Mouse (Mus musculus): Measurements from ENCODE around the gene Ypel4. TPM values are rescaled to one million over a fixed set of nuclear protein-coding genes. Genes with fewer than 3 reads are reported as not detected.

The Ypel4 gene
- 0.23 and 0.25 TPM in 2 replicates for total RNA-seq (2017)

DNA sequence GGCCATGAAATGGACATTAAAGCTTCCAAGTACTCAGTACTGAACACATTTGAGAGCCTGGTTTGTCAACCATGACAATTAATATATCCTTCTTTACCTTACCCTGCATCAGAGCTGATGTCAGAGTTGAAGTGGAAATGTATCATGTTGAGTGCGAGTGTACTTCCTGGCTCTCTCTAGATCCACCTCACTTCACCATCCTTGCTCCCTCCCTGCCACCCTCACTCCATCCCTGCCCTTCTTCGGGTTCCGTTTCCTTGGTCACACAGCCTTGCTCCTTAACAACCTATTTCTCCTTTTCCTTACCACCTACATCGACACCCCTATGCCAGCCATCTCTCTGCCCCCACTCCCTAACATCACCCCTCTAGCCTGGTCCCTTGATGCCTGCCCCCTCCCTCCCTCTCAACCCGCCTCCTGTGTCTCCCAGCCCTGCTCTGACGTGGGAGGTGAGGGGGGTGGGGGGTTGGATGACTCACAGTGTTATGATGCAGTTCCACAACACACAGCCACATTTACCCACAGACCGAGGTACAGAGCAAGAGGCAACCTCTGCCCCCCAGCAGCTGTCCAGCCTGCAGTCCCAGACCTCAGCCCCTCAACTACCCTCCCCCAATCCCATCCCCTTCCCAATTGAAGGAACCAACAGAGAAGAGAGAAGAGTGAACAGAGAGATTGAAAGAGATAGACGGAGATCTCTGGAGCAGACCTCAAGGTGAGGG is at the start of gene Ypel4:
Gene Ypel4 (plus strand): TSS at position 480 of the 722 bp plus-strand sequence.
- no peak for ATAC-seq (ENCODE audit: extremely low read depth, insufficient number of reproducible peaks, low FRiP score, poor library complexity, severe bottlenecking)

GRCm38 (mm10) chr2:84688080-84688844 is 45.6 kb upstream of the Ypel4 start:
- ATAC-seq (ENCODE audit: extremely low read depth, insufficient number of reproducible peaks, low FRiP score, poor library complexity, severe bottlenecking): no peak

DNA sequence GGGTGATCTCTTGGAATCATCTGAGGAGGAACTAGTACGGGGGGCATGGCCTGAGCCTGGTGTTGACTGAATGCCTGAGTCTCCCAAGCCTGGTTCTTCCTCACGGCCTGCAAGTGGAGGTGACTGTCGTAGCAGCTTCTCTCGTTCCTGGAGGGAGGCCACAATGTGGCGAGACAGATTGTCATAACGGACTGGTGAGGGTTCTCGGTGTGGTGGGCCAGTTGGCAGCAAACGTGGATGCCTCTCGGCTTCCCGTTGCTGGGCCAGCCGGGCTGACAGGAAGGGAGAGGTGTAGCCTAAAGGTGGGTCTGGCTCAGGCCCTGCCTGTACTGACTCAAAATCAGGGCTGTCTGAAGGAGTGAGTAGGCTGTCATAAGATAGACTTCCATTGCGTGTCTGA is 43.8 kb upstream of the Ypel4 start:
- ATAC-seq (ENCODE audit: extremely low read depth, insufficient number of reproducible peaks, low FRiP score, poor library complexity, severe bottlenecking): no peak

DNA sequence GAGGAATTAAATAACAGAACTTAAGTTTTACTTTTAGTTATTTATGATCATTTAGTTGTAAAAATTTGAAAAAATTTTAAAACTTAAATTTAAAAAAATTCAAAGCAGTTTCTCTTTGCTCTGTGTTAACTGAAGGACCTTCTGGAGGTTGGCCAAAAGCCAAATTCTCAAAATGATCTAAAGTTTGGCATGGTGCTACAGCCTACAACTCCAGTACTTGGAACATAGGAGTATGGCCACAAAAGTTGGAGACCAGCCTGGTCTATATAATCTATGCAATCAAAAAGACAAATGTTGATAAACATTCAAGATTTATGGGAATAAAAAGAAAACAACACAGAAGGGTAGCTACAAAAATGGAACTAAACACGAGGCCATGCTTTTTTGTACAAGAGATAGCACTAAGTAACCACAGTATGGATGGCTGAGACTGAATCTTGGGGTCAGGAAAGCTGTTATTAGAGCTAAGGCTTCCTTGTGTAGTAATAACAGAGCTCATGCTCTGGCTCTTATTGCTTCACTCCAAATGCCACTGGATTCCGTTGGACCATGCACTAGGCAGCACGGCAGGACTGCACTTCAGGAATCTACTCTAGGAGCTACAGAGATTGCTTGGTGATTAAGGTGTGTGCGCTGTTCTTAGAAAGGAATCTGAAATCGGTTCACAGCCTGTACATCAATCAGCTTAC is 38.7 kb upstream of the Ypel4 start:
- no peak for ATAC-seq (ENCODE audit: extremely low read depth, insufficient number of reproducible peaks, low FRiP score, poor library complexity, severe bottlenecking)

- no peak for ATAC-seq (ENCODE audit: extremely low read depth, insufficient number of reproducible peaks, low FRiP score, poor library complexity, severe bottlenecking)
Observed at GRCm38 (mm10) chr2:84703497-84703896, 30.4 kb upstream of the Ypel4 start.

DNA sequence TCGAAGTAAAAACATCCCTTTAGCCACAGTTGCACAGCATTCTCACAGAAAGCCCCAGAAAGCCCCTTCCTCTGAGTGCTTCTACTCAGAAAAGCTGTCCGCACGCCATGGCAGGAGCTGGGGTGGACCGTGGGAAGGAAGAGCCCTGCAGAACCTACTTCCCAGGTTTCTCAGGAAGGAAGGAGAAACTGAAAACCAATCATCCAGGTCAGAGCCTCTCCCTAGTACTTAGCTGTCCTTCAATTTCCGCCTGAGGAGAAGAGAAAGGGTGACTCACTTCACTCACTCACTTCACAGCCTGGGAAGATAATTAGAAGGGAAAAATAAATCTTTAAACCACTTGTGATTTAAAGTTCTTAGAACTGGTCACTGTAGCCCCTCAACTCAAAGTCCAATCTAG is 29.5 kb upstream of the Ypel4 start:
- no peak for ATAC-seq (ENCODE audit: extremely low read depth, insufficient number of reproducible peaks, low FRiP score, poor library complexity, severe bottlenecking)

- no peak for ATAC-seq (ENCODE audit: extremely low read depth, insufficient number of reproducible peaks, low FRiP score, poor library complexity, severe bottlenecking)
Observed at GRCm38 (mm10) chr2:84705295-84705694, 28.6 kb upstream of the Ypel4 start.

GRCm38 (mm10) chr2:84707523-84707922 is 26.3 kb upstream of the Ypel4 start:
- no peak for ATAC-seq (ENCODE audit: extremely low read depth, insufficient number of reproducible peaks, low FRiP score, poor library complexity, severe bottlenecking)

- ATAC-seq (ENCODE audit: extremely low read depth, insufficient number of reproducible peaks, low FRiP score, poor library complexity, severe bottlenecking): no peak
Observed at GRCm38 (mm10) chr2:84711898-84712297, 22.0 kb upstream of the Ypel4 start.

GRCm38 (mm10) chr2:84714422-84714810 is 19.4 kb upstream of the Ypel4 start:
- ATAC-seq (ENCODE audit: extremely low read depth, insufficient number of reproducible peaks, low FRiP score, poor library complexity, severe bottlenecking): no peak

GRCm38 (mm10) chr2:84714811-84715561 is 18.9 kb upstream of the Ypel4 start, which contains the start of gene Zdhhc5:
Gene Zdhhc5 (minus strand): TSS chr2:84715180.
- ATAC-seq (ENCODE audit: extremely low read depth, insufficient number of reproducible peaks, low FRiP score, poor library complexity, severe bottlenecking): peak; percentile 79

GRCm38 (mm10) chr2:84715562-84716361 is 18.1 kb upstream of the Ypel4 start:
- ATAC-seq (ENCODE audit: extremely low read depth, insufficient number of reproducible peaks, low FRiP score, poor library complexity, severe bottlenecking): peak; percentile 89

DNA sequence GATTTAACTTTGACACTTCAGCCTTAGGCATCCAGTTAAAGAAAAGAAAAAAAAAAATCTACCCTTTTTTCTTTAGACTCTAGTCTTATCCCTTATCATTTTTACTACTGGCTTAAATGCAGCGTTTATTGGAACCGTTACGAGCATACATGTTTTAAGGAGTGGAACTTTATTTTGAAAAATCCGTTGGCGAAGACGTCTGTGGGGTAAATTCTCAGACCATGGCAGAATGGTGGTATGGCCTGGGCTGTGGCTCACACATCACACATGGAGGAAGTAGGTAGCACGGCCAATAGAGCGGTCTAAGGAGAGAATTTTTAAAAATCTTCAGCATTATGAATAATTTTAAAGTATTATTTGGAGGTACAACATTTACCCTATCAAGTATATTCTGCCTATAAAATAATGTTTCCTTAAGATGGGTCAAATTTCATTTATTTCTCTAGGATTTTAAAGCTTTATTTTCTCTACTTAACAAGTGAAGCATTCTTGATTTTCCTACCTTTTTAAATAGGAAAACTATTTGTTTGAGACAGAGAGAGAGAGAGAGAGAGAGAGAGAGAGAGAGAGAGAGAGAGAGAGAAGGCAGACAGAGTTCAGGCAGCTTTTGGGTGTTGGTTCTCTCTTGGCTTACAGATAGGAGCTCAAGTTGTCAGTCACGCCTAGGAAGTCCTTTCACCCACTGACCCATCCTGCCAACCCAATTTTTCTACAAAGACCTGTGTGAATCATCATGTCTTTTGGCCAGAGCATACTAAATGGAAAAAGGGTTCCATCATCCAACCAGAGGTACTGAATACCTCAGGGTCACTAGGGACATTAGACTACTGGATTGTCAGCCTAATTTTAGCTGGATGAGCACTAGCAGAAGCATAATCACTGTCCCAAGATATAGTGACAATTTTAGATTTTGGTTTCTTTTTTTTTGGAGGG is 17.2 kb upstream of the Ypel4 start:
- ATAC-seq (ENCODE audit: extremely low read depth, insufficient number of reproducible peaks, low FRiP score, poor library complexity, severe bottlenecking): no peak

DNA sequence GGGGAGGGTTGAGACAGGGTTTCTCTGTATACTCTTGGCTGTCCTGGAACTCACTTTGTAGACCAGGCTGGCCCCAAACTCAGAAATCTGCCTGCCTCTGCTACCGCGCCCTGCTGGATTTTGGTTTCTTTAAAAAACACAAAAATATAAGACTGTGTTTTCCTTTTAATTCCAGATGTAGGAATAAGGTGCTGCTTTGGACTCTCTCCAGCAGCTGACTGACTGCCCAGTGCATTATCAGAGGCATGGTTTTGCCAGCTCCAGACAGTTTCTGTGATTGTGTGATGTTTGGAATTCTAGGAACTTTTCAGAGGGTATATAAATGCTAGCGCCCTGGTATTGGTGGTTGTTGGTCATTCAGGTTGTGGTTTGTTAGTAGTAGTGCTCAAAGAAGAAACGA is 16.5 kb upstream of the Ypel4 start:
- ATAC-seq (ENCODE audit: extremely low read depth, insufficient number of reproducible peaks, low FRiP score, poor library complexity, severe bottlenecking): no peak

DNA sequence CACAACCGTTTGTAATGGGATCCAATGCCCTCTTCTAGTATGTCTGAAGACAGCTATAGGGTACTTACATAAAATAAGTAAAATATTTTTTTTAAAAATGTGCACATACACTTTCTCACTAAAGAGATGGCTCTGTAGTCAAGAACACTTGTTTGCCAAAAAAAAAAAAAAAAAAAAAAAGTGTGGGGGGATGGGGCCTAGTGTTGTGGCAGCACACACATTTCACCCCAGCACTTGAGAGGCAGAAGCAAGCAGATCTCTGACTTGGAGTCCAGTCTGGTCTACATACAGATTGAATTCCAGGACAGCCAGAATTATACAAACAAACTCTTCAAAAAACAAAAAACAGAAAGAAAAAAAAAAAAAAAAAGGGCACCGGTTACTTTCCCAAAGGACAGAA is 13.1 kb upstream of the Ypel4 start:
- no peak for ATAC-seq (ENCODE audit: extremely low read depth, insufficient number of reproducible peaks, low FRiP score, poor library complexity, severe bottlenecking)

DNA sequence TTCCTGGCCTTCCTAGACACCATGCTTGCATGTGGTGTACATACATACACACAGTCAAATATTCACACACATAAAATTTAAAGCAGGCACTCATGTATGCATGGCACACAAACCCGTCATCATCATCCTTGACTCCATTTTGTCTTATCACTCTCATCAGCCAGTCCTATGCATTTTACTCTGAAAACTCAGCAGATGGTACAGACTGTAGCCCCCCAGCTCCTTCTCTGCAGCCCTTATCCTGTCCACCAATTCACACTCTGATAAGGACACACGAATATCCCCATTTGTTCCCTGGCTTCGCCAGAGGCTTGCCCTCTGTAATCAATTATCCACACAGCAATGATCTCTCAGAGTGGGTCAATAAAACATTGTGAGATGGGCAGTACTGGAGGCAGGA is 12.7 kb upstream of the Ypel4 start:
- ATAC-seq (ENCODE audit: extremely low read depth, insufficient number of reproducible peaks, low FRiP score, poor library complexity, severe bottlenecking): no peak

GRCm38 (mm10) chr2:84723856-84724255 is 10.0 kb upstream of the Ypel4 start:
- no peak for ATAC-seq (ENCODE audit: extremely low read depth, insufficient number of reproducible peaks, low FRiP score, poor library complexity, severe bottlenecking)
